Mouse (Mus musculus) thymus, adult 2 months (tissue): ENCODE measurements around the gene Tor1a.

ENCODE experiments used
- CTCF ChIP-seq: fragments of 200-500 bp; IDR thresholded peaks from 2 replicates; pipeline ENCODE4 v1.5.1; 2012; ENCODE audit warnings: mild to moderate bottlenecking, control low read depth, low read length, moderate library complexity, borderline replicate concordance; ENCODE audit not compliant: control insufficient read depth, poor library complexity, insufficient read depth; ENCODE audit errors: extremely low read depth
- POLR2A ChIP-seq: fragments of 200-500 bp; IDR thresholded peaks from 2 replicates; pipeline ENCODE4 v1.6.1; 2012; ENCODE audit warnings: mild to moderate bottlenecking, low read length, control low read depth, moderate library complexity; ENCODE audit not compliant: control insufficient read depth, poor library complexity, insufficient read depth; ENCODE audit errors: extremely low read depth

GRCm38 (mm10) chr2:30925181-30925580 is 42.6 kb downstream of the Tor1a start:
- TF ChIP-seq CTCF (no peak), POLR2A (no peak)
